Mouse (Mus musculus) liver, embryonic 15.5 days (tissue): ENCODE data around the gene Flnc. TPM values are rescaled to one million over a fixed set of nuclear protein-coding genes. Genes with fewer than 3 reads are reported as not detected.

Experiments used
- microRNA-seq: library from miRNA; unstranded; fragments of <30 nt; microRNA quantifications from one replicate; pipeline ENCODE4, GENCODE M21; 2016
- polyA plus RNA-seq: library from polyadenylated mRNA; unstranded; fragments of >200 nt; fragmentation: Nextera tagmentation; extraction: Ambion mirVana; gene quantifications from 2 replicates; pipeline ENCODE4 v1.2.1, GENCODE M21; 2015

Gene Flnc
- polyA plus RNA-seq, 1 experiment from 2014 or later = 1.1 TPM

Small RNA genes within 50 kb of the gene (microRNA-seq; reads per million reads assigned to microRNA genes)
- gene Gm26220 (not detected), gene Gm44354 (not detected)

Other genes starting within 250 kb of the Flnc start
- gene Impdh1, start 216.9 kb upstream of the Flnc start, polyA plus RNA-seq = 8.0 and 10.6 TPM in 2 replicates
- 23.4 and 25.0 TPM in 2 replicates for gene Hilpda, start 160.8 kb upstream of the Flnc start, polyA plus RNA-seq
- 0.12 and 0.16 TPM in 2 replicates for gene Fam71f2, start 153.7 kb upstream of the Flnc start, polyA plus RNA-seq
- gene Fam71f1, start 114.1 kb upstream of the Flnc start, polyA plus RNA-seq = not detected in 2 replicates
- 100 and 106 TPM in 2 replicates for gene Calu, start 85.2 kb upstream of the Flnc start, polyA plus RNA-seq
- gene Opn1sw, start 44.8 kb upstream of the Flnc start, polyA plus RNA-seq = 0.03 TPM in 1 of 2 replicates, not detected in the other
- 0.13 and 0.45 TPM in 2 replicates for gene Ccdc136, start 36.9 kb upstream of the Flnc start, polyA plus RNA-seq
- gene Atp6v1f, start 34.5 kb downstream of the Flnc start, polyA plus RNA-seq = 125 and 127 TPM in 2 replicates
- not detected in 2 replicates for gene Atp6v1fnb, start 38.2 kb downstream of the Flnc start, polyA plus RNA-seq
- 1.6 and 2.9 TPM in 2 replicates for gene Kcp, start 74.7 kb downstream of the Flnc start, polyA plus RNA-seq
- 10.7 and 11.5 TPM in 2 replicates for gene Irf5, start 93.4 kb downstream of the Flnc start, polyA plus RNA-seq
- 31.5 and 32.0 TPM in 2 replicates for gene Tnpo3, start 176.6 kb downstream of the Flnc start, polyA plus RNA-seq